Mouse (Mus musculus): Measurements from ENCODE around the gene AL607142.1.

AL607142.1 gene

DNA sequence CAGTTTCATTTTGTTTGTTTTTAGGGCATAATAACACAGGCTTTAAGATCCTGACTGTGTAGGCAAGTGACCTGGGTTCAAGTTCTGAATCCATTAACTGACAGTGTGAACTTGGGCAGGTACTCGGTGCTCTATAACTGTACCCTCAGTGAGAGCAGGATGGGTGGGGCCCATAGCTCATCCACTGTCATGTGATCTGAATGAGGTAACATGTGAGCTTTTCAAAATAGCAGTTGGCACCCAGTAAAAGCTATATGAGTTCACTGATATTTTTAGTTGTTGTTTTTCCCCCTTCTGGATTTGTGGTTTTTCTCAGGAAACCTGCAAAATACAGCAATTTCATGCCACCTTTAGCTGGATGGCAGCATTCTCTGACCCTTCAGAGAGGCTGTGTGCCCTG, 51.5 kb downstream of the AL607142.1 start:
- no peak for TF ChIP-seq GATA4 (IDR thresholded peaks at IDR 0.05; ENCODE audit: insufficient replicate concordance, low read length)

DNA sequence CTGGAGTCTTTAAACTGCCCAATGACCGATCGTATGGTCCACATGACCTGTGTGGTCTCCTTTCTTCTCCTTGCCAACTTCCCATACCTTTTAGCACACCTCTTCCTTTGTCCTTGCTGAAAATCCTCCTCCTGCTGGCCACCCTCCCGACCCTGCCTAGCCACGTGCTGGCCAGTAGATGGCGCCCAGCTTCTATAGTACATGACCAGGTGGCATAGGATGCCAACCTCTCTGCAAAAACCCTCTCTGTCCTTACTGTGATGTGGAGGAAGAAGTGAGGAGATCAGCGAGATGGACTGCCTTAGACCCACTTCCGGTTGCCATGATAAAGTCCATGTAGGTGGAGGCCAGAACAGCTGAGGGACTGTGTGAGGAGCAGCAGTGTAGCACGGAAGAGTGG, 55.5 kb downstream of the AL607142.1 start:
- TF ChIP-seq GATA4 (IDR thresholded peaks at IDR 0.05; ENCODE audit: insufficient replicate concordance, low read length): no peak

DNA sequence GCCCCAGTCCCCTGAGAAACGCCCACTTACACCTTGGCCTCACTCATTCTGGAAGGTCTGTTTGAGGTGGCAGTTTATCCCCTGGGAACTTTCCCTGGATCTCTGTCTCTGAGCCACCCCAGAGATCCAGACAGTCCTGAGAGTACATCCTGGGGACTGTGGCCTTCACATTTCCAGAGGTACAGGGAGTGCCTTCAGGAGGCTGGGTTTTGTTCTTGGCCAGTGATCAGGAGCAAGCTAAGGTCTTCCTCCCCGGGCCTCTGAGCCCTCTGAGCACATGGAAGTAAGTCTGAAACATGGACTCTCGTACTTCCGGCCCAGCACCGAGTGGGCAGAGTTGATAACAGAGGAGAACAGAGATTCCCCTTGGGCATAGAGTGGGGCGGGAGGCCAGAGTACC, 59.9 kb downstream of the AL607142.1 start:
- no peak for TF ChIP-seq GATA4 (IDR thresholded peaks at IDR 0.05; ENCODE audit: insufficient replicate concordance, low read length)

DNA sequence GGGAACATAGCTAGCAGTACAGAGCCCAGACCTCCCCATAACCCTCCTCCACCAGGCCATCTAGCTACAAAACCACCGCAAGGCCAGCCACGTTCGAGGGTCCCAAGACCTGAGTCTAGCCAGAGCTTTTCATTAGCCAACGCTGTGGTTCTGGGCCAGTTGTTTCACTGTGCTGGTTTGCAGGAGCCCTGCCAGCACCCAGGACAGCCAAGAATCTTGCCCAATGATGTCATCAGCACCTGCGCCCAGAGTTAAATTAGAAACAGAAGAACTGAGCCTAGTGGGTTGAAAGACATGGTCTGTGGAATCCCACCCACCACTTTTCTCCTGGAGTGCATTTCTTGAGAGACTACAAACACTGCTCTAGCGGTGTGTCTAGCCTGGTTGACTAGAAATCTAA, 61.3 kb downstream of the AL607142.1 start:
- no peak for TF ChIP-seq GATA4 (IDR thresholded peaks at IDR 0.05; ENCODE audit: insufficient replicate concordance, low read length)

DNA sequence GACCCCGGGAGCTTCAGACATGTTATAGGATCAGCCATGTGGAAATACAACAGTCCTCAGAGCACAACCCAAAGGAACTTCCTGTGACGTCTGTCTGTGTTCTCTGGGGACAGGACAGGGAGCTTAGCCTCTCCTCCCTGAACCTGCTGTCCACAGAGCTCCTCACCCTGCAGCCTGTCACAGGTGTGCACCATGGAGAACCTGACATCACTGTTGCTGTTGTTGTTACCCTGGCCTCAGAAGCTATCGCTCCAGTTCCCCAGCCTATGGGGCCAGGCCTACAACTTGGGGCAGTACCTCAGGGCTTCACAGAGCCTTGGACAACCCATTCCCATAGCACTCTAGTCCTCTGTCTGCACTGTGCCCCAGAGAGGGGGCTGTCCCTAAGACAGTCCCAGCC, 62.5 kb downstream of the AL607142.1 start:
- no peak for TF ChIP-seq GATA4 (IDR thresholded peaks at IDR 0.05; ENCODE audit: insufficient replicate concordance, low read length)

DNA sequence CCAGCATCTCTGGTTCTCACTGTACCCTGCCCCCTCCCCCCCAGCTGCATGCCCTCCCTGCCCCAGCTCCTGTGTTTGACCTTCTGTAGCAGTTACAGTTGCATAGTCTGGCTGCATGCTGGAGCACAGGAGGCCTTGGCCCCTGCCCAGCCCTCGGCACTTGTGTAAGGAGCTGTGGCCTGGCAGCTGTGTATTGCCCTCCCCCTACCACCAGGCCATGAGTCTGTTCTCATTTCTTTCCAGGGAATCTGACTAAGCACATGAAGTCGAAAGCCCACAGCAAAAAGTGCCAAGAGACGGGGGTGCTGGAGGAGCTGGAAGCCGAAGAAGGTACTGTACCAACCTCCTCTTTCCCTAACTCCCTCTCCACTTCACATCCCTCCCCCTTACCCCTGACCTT, 63.2 kb downstream of the AL607142.1 start:
- TF ChIP-seq GATA4 (IDR thresholded peaks at IDR 0.05; ENCODE audit: insufficient replicate concordance, low read length): no peak

DNA sequence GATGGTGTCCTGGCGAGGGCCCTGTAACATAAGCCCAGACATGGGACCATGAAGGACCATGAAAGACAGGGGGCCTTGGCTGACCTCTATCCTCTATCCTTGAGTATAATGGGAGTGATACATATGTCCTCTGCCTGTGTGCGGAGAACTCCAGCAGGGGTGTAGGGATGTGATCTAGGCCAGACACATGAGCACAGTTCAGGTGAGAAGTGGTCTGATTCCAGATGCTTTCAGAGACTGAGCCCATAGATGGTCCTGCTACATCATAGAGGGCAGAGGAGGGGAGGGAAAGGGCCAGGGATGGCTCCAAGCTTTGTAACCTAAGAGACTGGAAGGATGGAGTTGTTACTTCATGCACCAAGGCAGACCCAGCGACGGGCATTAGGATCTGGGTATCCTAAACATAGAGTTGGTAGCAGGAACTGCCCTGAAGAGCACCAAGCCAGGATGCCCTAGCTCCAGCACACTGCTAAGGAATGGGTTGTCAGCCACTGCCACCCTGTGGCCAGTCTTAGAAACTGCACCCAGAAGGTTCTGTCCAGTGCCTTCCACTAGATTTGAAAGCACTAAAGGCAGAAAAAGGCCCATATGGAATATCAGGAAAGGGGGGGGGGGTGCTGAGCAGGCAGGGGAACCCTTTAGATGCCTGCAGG, 64.6 kb downstream of the AL607142.1 start:
- no peak for TF ChIP-seq GATA4 (IDR thresholded peaks at IDR 0.05; ENCODE audit: insufficient replicate concordance, low read length)

DNA sequence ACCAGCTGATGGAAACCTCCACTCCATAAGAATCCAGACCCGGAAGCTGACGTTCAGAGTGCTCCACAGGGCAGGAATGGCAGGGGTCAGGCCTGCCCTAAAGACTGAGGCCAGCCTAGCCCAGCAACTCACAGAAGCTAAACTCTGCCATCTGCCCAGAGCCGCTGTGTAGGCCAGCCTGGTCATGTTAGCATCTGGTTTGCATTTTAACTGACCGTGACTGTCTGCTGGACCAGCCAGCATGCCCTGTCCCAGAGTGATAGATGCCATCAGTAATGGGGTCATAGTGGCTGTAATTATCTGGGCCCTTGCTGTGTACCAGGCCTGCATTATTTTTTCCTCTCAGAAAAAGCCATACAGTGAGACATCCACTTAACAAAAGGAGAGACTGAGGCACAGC, 66.1 kb downstream of the AL607142.1 start:
- TF ChIP-seq GATA4 (IDR thresholded peaks at IDR 0.05; ENCODE audit: insufficient replicate concordance, low read length): no peak

DNA sequence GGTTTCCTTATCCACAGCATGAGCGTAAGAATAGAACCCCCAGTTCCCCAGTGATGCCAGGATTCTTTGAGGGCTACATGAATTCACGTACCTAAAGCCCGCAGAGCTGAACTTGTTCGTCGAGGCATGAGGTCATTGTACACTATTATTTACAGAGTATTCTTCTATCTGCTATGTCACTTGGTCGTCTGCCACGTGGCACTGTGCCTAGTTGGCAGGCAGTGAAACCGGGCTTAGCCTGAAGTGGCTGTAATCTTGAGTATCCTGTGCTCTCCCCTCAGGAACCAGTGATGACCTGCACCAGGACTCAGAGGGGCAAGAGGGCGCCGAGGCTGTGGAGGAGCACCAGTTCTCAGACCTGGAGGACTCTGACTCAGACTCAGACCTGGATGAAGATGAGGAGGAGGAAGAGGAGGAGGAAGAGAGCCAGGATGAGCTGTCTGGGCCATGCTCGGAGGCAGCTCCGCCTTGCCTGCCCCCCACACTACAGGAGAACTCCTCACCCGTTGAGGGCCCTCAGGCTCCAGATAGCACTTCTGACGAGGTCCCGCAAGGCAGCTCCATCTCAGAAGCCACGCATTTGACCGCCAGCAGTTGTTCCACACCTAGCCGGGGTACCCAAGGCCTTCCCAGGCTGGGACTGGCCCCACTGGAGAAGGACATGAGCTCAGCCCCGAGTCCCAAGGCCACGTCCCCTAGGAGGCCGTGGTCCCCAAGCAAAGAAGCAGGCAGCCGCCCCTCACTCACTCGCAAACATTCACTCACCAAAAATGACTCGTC, 66.8 kb downstream of the AL607142.1 start:
- no peak; the same call in 1 of the 2 replicates for TF ChIP-seq GATA4 (IDR thresholded peaks at IDR 0.05; ENCODE audit: insufficient replicate concordance, low read length)

DNA sequence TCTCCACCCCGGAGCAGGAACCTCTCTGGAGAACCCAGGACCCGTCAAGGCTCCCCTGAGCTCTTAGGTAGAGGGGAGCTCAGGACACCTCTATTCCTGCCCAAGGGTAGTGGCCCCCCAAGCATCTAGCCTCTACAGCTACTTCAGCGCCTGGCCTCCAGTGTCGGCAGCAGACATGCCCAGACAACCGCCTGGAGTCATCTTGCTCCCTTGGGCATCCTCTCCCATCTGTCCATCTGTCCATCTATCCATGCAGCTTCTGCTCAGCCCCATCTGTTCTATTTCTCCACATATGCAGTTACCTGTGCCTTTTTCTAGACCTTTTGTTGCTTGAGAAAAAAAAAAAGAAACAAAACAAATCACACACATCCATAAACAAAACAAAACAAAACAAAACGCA, 69.4 kb downstream of the AL607142.1 start:
- no peak for TF ChIP-seq GATA4 (IDR thresholded peaks at IDR 0.05; ENCODE audit: insufficient replicate concordance, low read length)

DNA sequence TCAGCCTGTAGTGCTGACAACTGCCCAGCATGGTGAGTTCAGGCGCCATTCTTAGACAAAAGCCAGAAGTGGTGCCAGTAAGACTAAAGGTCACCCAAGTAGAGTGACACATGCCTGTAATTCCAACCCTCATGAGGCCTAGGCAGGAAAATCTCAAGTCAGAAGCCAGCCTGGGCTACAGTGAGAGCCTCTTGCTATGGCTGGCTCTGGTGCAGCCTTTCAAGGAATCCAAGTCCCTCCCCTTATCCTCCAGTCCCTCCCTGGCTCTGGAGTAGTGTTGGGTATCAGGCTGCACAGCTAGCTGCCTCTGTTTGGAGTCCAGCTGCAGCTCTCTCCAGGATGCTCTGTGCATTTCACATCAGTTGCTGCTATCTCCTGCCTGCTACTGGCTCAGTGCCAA, 77.0 kb downstream of the AL607142.1 start:
- no peak for TF ChIP-seq GATA4 (IDR thresholded peaks at IDR 0.05; ENCODE audit: insufficient replicate concordance, low read length)

DNA sequence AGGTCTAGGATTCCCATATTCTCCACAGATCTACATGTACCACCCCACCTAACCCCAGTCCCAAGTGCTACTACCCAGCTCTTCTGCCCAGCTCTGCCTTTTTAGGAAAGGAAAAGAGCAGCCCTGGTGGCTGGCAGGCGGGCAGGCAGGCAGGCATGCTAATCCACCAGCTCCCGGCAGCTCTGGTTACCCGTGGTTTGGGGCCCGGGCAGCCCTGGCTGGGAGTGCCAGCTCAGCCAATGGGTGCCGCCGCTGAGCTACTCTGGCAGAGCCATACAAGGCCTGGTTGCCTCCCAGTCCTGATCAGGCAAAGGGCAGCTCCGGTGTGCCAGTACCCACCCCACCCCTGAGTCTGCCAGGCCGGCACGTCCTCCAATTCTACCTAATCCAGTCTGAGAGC, 78.1 kb downstream of the AL607142.1 start:
- no peak for TF ChIP-seq GATA4 (IDR thresholded peaks at IDR 0.05; ENCODE audit: insufficient replicate concordance, low read length)

All from liver, adult (tissue).